15 mouse cellular contexts compared by ENCODE assay signal in genomic region chr11:51673291-51673690, GRCm38 (mm10). TPM values are rescaled to one million over a fixed set of nuclear protein-coding genes. Genes with fewer than 3 reads are reported as not detected.
A peak's percentile ranks its signal among the peaks of the same experiment; 100 is the strongest.
DNase-seq lines count a peak whose midpoint lies in the region; ATAC-seq and TF ChIP-seq lines count a peak whose summit lies in the region.
"Had no signal": no experiment of that assay in that cellular context is flagged by ENCODE, and none has a peak within 500 bp of the region (broad histone marks: within the 10 kb centered on the region; RNA-seq: fewer than 3 reads in every experiment).

No protein-coding gene starts in this region.

- no peak overlapping the region for H3K4me2 ChIP-seq in embryonic facial prominence, embryonic 13.5 days
- no peak overlapping the region for H3K4me2 ChIP-seq in embryonic facial prominence, embryonic 15.5 days (replicated peaks)
- H3K4me2 ChIP-seq in midbrain, postnatal 0 days (ENCODE audit: low read depth, low read length, poor library complexity, severe bottlenecking), result no peak overlapping the region
- H3K4me2 ChIP-seq: heart, embryonic 11.5 days; midbrain, embryonic 13.5 days had no signal

- no peak overlapping the region for H3K4me3 ChIP-seq in embryonic facial prominence, embryonic 13.5 days
- no peak overlapping the region for H3K4me3 ChIP-seq in embryonic facial prominence, embryonic 10.5 days
- no peak overlapping the region for H3K4me3 ChIP-seq in ES-E14 (ENCODE audit: insufficient read depth in 1 of 2, low read depth in 1 of 2, low read length in 2 of 2, poor library complexity in 1 of 2, severe bottlenecking in 1 of 2)
- no peak overlapping the region for H3K4me3 ChIP-seq in embryonic facial prominence, embryonic 15.5 days (replicated peaks)
- no peak overlapping the region for H3K4me3 ChIP-seq in midbrain, postnatal 0 days (ENCODE audit: low read depth, low read length)
- H3K4me3 ChIP-seq: forebrain, embryonic 10.5 days; hindbrain, embryonic 10.5 days; midbrain, embryonic 13.5 days had no signal

- no peak for DNase-seq in embryonic facial prominence, embryonic 10.5 days (ENCODE audit: low spot score)
- no peak for DNase-seq in ES-E14 (ENCODE audit: low read depth, low spot score)
- peak; percentile 51 to 58 for DNase-seq in kidney, postnatal 36 days
- DNase-seq in right cerebral cortex, postnatal 4 days, result no peak
- no peak for DNase-seq in midbrain, postnatal 0 days (ENCODE audit: low spot score)
- DNase-seq in gastrocnemius, postnatal 25 days, result no peak
- DNase-seq: retina, postnatal 1 day; thymus, adult 18-20 months had no signal

- no peak for TF ChIP-seq CTCF in midbrain, postnatal 0 days (IDR thresholded peaks at IDR 0.05)

- no peaks in the 10 kb centered on the region for H3K27me3 ChIP-seq in embryonic facial prominence, embryonic 13.5 days
- H3K27me3 ChIP-seq in embryonic facial prominence, embryonic 10.5 days (replicated peaks; ENCODE audit: low read depth, poor library complexity, severe bottlenecking), result no peaks in the 10 kb centered on the region
- H3K27me3 ChIP-seq in embryonic facial prominence, embryonic 15.5 days, result no peaks in the 10 kb centered on the region
- H3K27me3 ChIP-seq in midbrain, postnatal 0 days (ENCODE audit: insufficient read depth, low read length), result no peaks in the 10 kb centered on the region
- H3K27me3 ChIP-seq: midbrain, embryonic 13.5 days had no signal

- WGBS in embryonic facial prominence, embryonic 13.5 days, result 73% methylated on average over 9 of the region's 9 CpGs
- 82% methylated on average over 9 of the region's 9 CpGs for WGBS in embryonic facial prominence, embryonic 10.5 days
- 59% methylated on average over 9 of the region's 9 CpGs for WGBS in embryonic facial prominence, embryonic 15.5 days
- 88% methylated on average over 9 of the region's 9 CpGs for WGBS in midbrain, postnatal 0 days

- H3K27ac ChIP-seq in embryonic facial prominence, embryonic 13.5 days, result peak overlapping the region; percentile 57; the same call in 1 of the 2 replicates
- H3K27ac ChIP-seq in embryonic facial prominence, embryonic 10.5 days (replicated peaks), result no peak overlapping the region
- 0 out of 2 replicates have a peak overlapping the region, but pooled peaks have one; percentile 38 for H3K27ac ChIP-seq in ES-E14 (ENCODE audit: insufficient read depth, low read depth, low read length, poor library complexity, severe bottlenecking)
- 0 out of 2 replicates have a peak overlapping the region, but pooled peaks have one; percentile 44 for H3K27ac ChIP-seq in embryonic facial prominence, embryonic 15.5 days (replicated peaks)
- H3K27ac ChIP-seq in midbrain, postnatal 0 days (ENCODE audit: low read depth, low read length), result no peak overlapping the region
- H3K27ac ChIP-seq: forebrain, embryonic 10.5 days; hindbrain, embryonic 10.5 days; midbrain, embryonic 13.5 days had no signal

- no peak for ATAC-seq in embryonic facial prominence, embryonic 13.5 days (ENCODE audit: insufficient number of reproducible peaks, insufficient read depth, low FRiP score, low TSS enrichment, low read depth)
- ATAC-seq in embryonic facial prominence, embryonic 15.5 days (ENCODE audit: insufficient number of reproducible peaks, low FRiP score, low TSS enrichment, low read depth), result no peak
- no peak for ATAC-seq in midbrain, postnatal 0 days (ENCODE audit: low FRiP score)
- ATAC-seq: intestine, postnatal 0 days; midbrain, embryonic 13.5 days had no signal

- H3K9me3 ChIP-seq in embryonic facial prominence, embryonic 13.5 days, result no peaks in the 10 kb centered on the region
- H3K9me3 ChIP-seq in embryonic facial prominence, embryonic 10.5 days, result no peaks in the 10 kb centered on the region
- peaks cover 7% of the 10 kb centered on the region for H3K9me3 ChIP-seq in ES-E14 (ENCODE audit: control insufficient read depth, insufficient read depth, low read depth, low read length)
- H3K9me3 ChIP-seq in embryonic facial prominence, embryonic 15.5 days (replicated peaks), result no peaks in the 10 kb centered on the region
- no peaks in the 10 kb centered on the region for H3K9me3 ChIP-seq in midbrain, postnatal 0 days (ENCODE audit: low read length)
- H3K9me3 ChIP-seq: forebrain, embryonic 10.5 days; hindbrain, embryonic 10.5 days; midbrain, embryonic 13.5 days had no signal

- H3K4me1 ChIP-seq in embryonic facial prominence, embryonic 13.5 days, result peaks cover 10% of the 10 kb centered on the region; the same call in 1 of the 2 replicates
- H3K4me1 ChIP-seq in embryonic facial prominence, embryonic 10.5 days, result no peaks in the 10 kb centered on the region
- H3K4me1 ChIP-seq in ES-E14 (ENCODE audit: control insufficient read depth in 2 of 2, insufficient read depth in 2 of 2, low read length in 2 of 2, poor library complexity in 1 of 2), result peaks cover 6 to 13% of the 10 kb centered on the region in 2 experiments; a peak in 3 of 4 replicates
- 0 out of 2 replicates have a peak, but pooled peaks cover 9% of the 10 kb centered on the region for H3K4me1 ChIP-seq in embryonic facial prominence, embryonic 15.5 days
- no peaks in the 10 kb centered on the region for H3K4me1 ChIP-seq in midbrain, postnatal 0 days (ENCODE audit: insufficient read depth, low read length)
- H3K4me1 ChIP-seq: forebrain, embryonic 10.5 days; hindbrain, embryonic 10.5 days; midbrain, embryonic 13.5 days had no signal

- no peaks in the 10 kb centered on the region for H3K36me3 ChIP-seq in embryonic facial prominence, embryonic 13.5 days
- no peaks in the 10 kb centered on the region for H3K36me3 ChIP-seq in embryonic facial prominence, embryonic 10.5 days (replicated peaks)
- H3K36me3 ChIP-seq in ES-E14 (ENCODE audit: control insufficient read depth, insufficient read depth, low read length, poor library complexity, severe bottlenecking), result no peaks in the 10 kb centered on the region
- no peaks in the 10 kb centered on the region for H3K36me3 ChIP-seq in embryonic facial prominence, embryonic 15.5 days
- no peaks in the 10 kb centered on the region for H3K36me3 ChIP-seq in midbrain, postnatal 0 days (ENCODE audit: insufficient read depth, low read length)
- H3K36me3 ChIP-seq: forebrain, embryonic 10.5 days; hindbrain, embryonic 10.5 days; midbrain, embryonic 13.5 days had no signal

- no peak overlapping the region; the same call in 1 of the 2 replicates for H3K9ac ChIP-seq in embryonic facial prominence, embryonic 13.5 days
- H3K9ac ChIP-seq in ES-E14 (ENCODE audit: insufficient read depth, low read depth, low read length, poor library complexity, severe bottlenecking), result peak overlapping the region; percentile 18; the same call in 1 of the 2 replicates
- H3K9ac ChIP-seq in embryonic facial prominence, embryonic 15.5 days, result no peak overlapping the region
- H3K9ac ChIP-seq in midbrain, postnatal 0 days (replicated peaks; ENCODE audit: low read length, poor library complexity, severe bottlenecking), result no peak overlapping the region
- H3K9ac ChIP-seq: midbrain, embryonic 13.5 days had no signal

- in situ Hi-C loops in ES-E14 (cut with MboI; ENCODE audit: low sequenced_read_pairs in 2 of 2, unreplicated experiment in 2 of 2), result no loop called here

RNA-seq across cellular contexts. Expression of gene 0610009B22Rik, which starts 15.4 kb away (rescaled TPM):
- 87.7 and 102 TPM in 2 replicates for polyA plus RNA-seq in embryonic facial prominence, embryonic 13.5 days (2015; fragmentation: Nextera tagmentation; extraction: Ambion mirVana)
- 84.2 TPM in 2 replicates for polyA plus RNA-seq in embryonic facial prominence, embryonic 10.5 days (2016; fragmentation: Nextera tagmentation; extraction: Ambion mirVana)
- 21.7 and 38.8 TPM in 2 replicates for total RNA-seq in ES-E14 (2012; rRNA removed)
- polyA plus RNA-seq in embryonic facial prominence, embryonic 15.5 days (2015; fragmentation: Nextera tagmentation; extraction: Ambion mirVana), result 84.8 and 92.6 TPM in 2 replicates
- total RNA-seq in midbrain, postnatal 0 days (2014; rRNA removed), result 22.7 and 31.8 TPM in 2 replicates
- 81.9 and 83.4 TPM in 2 replicates for polyA plus RNA-seq in midbrain, postnatal 0 days (2015; fragmentation: Nextera tagmentation; extraction: Ambion mirVana)
- total RNA-seq in gastrocnemius, postnatal 25 days (2021), result 10 to 100 TPM; 30.6 to 31.5 TPM

RNA-seq across cellular contexts. Expression of gene D930048N14Rik, which starts 22.5 kb away (rescaled TPM):
- polyA plus RNA-seq in embryonic facial prominence, embryonic 13.5 days (2015; fragmentation: Nextera tagmentation; extraction: Ambion mirVana), result 2.6 and 3.4 TPM in 2 replicates
- 1.6 and 2.4 TPM in 2 replicates for polyA plus RNA-seq in embryonic facial prominence, embryonic 10.5 days (2016; fragmentation: Nextera tagmentation; extraction: Ambion mirVana)
- 4.1 and 12.2 TPM in 2 replicates for total RNA-seq in ES-E14 (2012; rRNA removed)
- 4.5 and 5.2 TPM in 2 replicates for polyA plus RNA-seq in embryonic facial prominence, embryonic 15.5 days (2015; fragmentation: Nextera tagmentation; extraction: Ambion mirVana)
- 1.0 and 1.4 TPM in 2 replicates for total RNA-seq in midbrain, postnatal 0 days (2014; rRNA removed)
- 1.2 and 1.3 TPM in 2 replicates for polyA plus RNA-seq in midbrain, postnatal 0 days (2015; fragmentation: Nextera tagmentation; extraction: Ambion mirVana)
- total RNA-seq in gastrocnemius, postnatal 25 days (2021), result under 1 TPM; 0.20 to 0.32 TPM

RNA-seq across cellular contexts. Expression of gene N4bp3, which starts 22.6 kb away (rescaled TPM):
- polyA plus RNA-seq in embryonic facial prominence, embryonic 13.5 days (2015; fragmentation: Nextera tagmentation; extraction: Ambion mirVana), result 19.0 and 21.2 TPM in 2 replicates
- 15.8 and 17.4 TPM in 2 replicates for polyA plus RNA-seq in embryonic facial prominence, embryonic 10.5 days (2016; fragmentation: Nextera tagmentation; extraction: Ambion mirVana)
- total RNA-seq in ES-E14 (2012; rRNA removed), result 23.7 and 43.8 TPM in 2 replicates
- polyA plus RNA-seq in embryonic facial prominence, embryonic 15.5 days (2015; fragmentation: Nextera tagmentation; extraction: Ambion mirVana), result 41.0 and 45.4 TPM in 2 replicates
- 36.7 and 41.2 TPM in 2 replicates for total RNA-seq in midbrain, postnatal 0 days (2014; rRNA removed)
- polyA plus RNA-seq in midbrain, postnatal 0 days (2015; fragmentation: Nextera tagmentation; extraction: Ambion mirVana), result 24.7 and 26.8 TPM in 2 replicates
- 1 to 10 TPM; 2.9 to 3.8 TPM for total RNA-seq in gastrocnemius, postnatal 25 days (2021)

RNA-seq across cellular contexts. Expression of gene Rmnd5b, which starts 37.6 kb away (rescaled TPM):
- polyA plus RNA-seq in embryonic facial prominence, embryonic 13.5 days (2015; fragmentation: Nextera tagmentation; extraction: Ambion mirVana), result 49.3 and 49.9 TPM in 2 replicates
- polyA plus RNA-seq in embryonic facial prominence, embryonic 10.5 days (2016; fragmentation: Nextera tagmentation; extraction: Ambion mirVana), result 32.7 and 38.1 TPM in 2 replicates
- total RNA-seq in ES-E14 (2012; rRNA removed), result 41.1 and 96.5 TPM in 2 replicates
- polyA plus RNA-seq in embryonic facial prominence, embryonic 15.5 days (2015; fragmentation: Nextera tagmentation; extraction: Ambion mirVana), result 53.1 and 55.1 TPM in 2 replicates
- 70.1 and 93.9 TPM in 2 replicates for total RNA-seq in midbrain, postnatal 0 days (2014; rRNA removed)
- 66.0 and 72.7 TPM in 2 replicates for polyA plus RNA-seq in midbrain, postnatal 0 days (2015; fragmentation: Nextera tagmentation; extraction: Ambion mirVana)
- 10 to 100 TPM in 1 of 2 experiments, 1 to 10 TPM in 1; 9.3 to 12.3 TPM for total RNA-seq in gastrocnemius, postnatal 25 days (2021)

RNA-seq across cellular contexts. Expression of gene Nhp2, which starts 53.8 kb away (rescaled TPM):
- polyA plus RNA-seq in embryonic facial prominence, embryonic 13.5 days (2015; fragmentation: Nextera tagmentation; extraction: Ambion mirVana), result 135 and 151 TPM in 2 replicates
- 260 and 276 TPM in 2 replicates for polyA plus RNA-seq in embryonic facial prominence, embryonic 10.5 days (2016; fragmentation: Nextera tagmentation; extraction: Ambion mirVana)
- total RNA-seq in ES-E14 (2012; rRNA removed), result 452 and 461 TPM in 2 replicates
- polyA plus RNA-seq in embryonic facial prominence, embryonic 15.5 days (2015; fragmentation: Nextera tagmentation; extraction: Ambion mirVana), result 138 and 147 TPM in 2 replicates
- total RNA-seq in midbrain, postnatal 0 days (2014; rRNA removed), result 36.6 and 60.3 TPM in 2 replicates
- 88.4 and 96.1 TPM in 2 replicates for polyA plus RNA-seq in midbrain, postnatal 0 days (2015; fragmentation: Nextera tagmentation; extraction: Ambion mirVana)
- total RNA-seq in gastrocnemius, postnatal 25 days (2021), result 10 to 100 TPM; 19.3 to 23.6 TPM

Comparison
In these comparisons a context has a peak if more than half of its experiments do, and no peak if none do; other contexts are left out.
1. H3K27ac ChIP-seq: peak in embryonic facial prominence, embryonic 13.5 days (single experiment), ES-E14 (single experiment) and embryonic facial prominence, embryonic 15.5 days (single experiment); none in embryonic facial prominence, embryonic 10.5 days (single experiment) and midbrain, postnatal 0 days (single experiment).
2. DNase-seq: peak in kidney, postnatal 36 days (2 of 2); none in embryonic facial prominence, embryonic 10.5 days (single experiment), ES-E14 (single experiment), right cerebral cortex, postnatal 4 days (single experiment), midbrain, postnatal 0 days (single experiment) and gastrocnemius, postnatal 25 days (single experiment).